Mouse (Mus musculus) E14TG2a.4 (cell line): ENCODE results near the gene E2f2.

Source experiments
- CTCF ChIP-seq: conservative IDR thresholded peaks from 2 replicates; pipeline ENCODE4 v1.5.1; 2014; ENCODE audit warnings: low read length
- NANOG ChIP-seq: IDR thresholded peaks from 2 replicates; pipeline ENCODE4 v1.6.1; 2014; ENCODE audit warnings: borderline replicate concordance, low read length, mixed read lengths
- POU5F1 ChIP-seq: IDR thresholded peaks from 2 replicates; pipeline ENCODE4 v1.6.1; 2014; ENCODE audit warnings: low read length, borderline replicate concordance

- TF ChIP-seq CTCF (no peak), NANOG (no peak), POU5F1 (no peak)
Observed at GRCm38 (mm10) chr4:136144126-136144926, 27.9 kb upstream of the E2f2 start.
